Mouse (Mus musculus) heart, postnatal 36 days (tissue): ENCODE measurements at regions not wholly inside any gene's neighbourhood (a gene's known extent, or its start where the extent isn't known, plus 50 kb on each side); places are given as distances from the start of the nearest gene placed in this dataset.
"Not testable (repeated sequence)": the region's sequence is repeated elsewhere in the genome, so short reads cannot be mapped to it uniquely, and the experiment has no call there.

Experiments used
- DNase-seq, 2 experiments: peaks; one replicate each; pipeline ENCODE4 v3.0.0; 2021 to 2022
- intact Hi-C: fragments of 180-260 bp; cut with DNase I; formaldehyde crosslinking; loops from one replicate; pipeline ENCODE4 v1.15.1; 2025

DNA sequence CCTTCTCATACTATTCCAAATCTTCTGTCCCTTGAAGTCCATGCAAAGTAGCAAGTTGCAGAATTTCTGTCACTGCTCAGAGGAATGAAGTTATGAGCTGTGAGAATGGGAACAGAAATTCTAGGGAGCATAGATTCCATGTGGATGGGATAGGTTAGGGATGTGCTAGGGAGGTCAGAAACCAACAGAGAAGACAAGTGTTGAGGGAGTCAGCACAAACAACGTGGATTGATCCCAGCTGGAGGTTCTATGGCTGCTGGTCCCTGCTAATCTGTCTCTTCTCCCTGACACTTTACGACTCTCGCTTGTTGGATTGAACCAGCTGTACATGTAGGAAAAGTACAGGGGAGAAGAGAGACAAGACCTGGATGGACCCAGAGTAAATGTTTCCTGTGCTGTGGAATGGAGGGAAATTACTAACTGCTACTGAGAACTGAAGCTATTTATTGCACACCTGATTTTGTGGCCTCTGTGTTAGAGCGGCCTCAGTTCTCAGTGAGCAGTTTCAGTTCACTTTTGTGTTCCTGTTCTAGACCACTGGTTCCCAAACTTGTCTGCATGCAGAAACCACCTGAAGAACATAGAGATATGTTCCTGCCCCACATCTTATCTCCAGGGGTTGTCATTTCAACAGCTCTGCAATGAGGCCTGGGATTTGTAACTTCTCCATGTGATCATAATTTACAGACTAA is 151.0 kb downstream of the Ube2e3 start:
- DNase-seq: no peak
- intact Hi-C loops: no loop called here

DNA sequence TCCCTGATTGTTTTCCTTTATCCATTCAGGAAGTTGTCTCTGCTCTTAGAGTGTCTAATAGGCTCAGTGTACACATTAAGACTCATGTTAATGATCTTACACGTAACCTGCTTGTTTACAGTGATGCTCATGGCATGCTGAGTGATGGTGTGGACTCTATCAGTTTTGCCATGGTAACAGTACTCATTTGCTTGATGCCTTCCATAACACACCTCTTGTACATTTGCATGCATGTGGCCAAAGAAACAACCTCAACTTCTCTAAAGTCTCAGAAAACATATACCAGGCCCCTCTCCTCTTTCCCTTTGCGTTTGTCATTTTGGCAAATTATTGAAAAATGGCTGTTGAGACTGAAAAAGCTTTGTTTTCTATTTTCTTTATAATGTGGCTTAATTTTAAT is 155.0 kb downstream of the Ube2e3 start:
- intact Hi-C loops: no loop called here
- no peak for DNase-seq

- intact Hi-C loops: no loop called here
Measured at GRCm38 (mm10) chr2:79025678-79026077, 157.8 kb downstream of the Ube2e3 start.

GRCm38 (mm10) chr2:79030990-79031389 is 163.1 kb downstream of the Ube2e3 start:
- DNase-seq: no peak
- intact Hi-C loops: no loop called here

More at GRCm38 (mm10) chr2:79025678-79026077, 157.8 kb downstream of the Ube2e3 start:
- no peak for DNase-seq

DNA sequence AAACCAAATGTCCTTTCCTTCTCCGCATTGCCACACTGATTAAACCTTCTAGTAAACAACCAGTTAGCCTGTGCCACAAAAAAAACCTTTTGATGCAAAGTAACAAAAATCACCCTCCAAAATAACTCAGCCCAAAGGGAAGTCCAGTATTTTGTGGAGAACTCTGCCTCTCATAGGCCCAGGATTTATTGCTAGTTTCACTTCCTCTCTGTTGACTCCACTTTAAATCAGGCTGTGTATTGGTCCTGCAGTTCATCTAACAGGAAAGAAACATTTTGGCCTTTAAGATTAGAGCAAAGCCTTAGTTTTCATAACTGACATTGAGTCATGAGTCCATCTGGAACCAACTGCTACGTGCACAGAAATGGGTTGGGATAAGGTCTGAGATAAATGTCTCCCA is 168.4 kb downstream of the Ube2e3 start:
- intact Hi-C loops: no loop called here
- DNase-seq: no peak

- DNase-seq: no peak
- intact Hi-C loops: no loop called here
Measured at GRCm38 (mm10) chr2:79038624-79039023, 170.7 kb downstream of the Ube2e3 start.

DNA sequence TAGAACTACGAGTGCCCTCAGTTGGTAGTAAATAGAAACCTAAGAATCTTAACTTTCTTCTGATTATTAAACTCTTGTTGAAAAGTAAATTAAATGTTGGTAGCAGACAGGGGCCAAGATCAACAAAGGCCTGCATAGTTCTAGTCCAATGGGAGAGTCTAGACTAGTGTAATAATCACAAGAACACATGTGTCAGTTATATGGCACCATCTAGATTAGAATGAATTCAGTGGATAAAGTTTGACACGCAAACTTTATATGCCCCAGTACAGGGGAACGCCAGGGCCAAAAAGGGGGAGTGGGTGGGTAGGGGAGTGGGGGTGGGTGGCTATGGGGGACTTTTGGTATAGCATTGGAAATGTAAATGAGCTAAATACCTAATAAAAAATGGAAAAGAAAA is 176.9 kb downstream of the Ube2e3 start:
- intact Hi-C loops, DNase-seq: not testable (repeated sequence)

GRCm38 (mm10) chr2:79045508-79045907 is 177.6 kb downstream of the Ube2e3 start:
- intact Hi-C loops: no loop called here
- no peak for DNase-seq

DNA sequence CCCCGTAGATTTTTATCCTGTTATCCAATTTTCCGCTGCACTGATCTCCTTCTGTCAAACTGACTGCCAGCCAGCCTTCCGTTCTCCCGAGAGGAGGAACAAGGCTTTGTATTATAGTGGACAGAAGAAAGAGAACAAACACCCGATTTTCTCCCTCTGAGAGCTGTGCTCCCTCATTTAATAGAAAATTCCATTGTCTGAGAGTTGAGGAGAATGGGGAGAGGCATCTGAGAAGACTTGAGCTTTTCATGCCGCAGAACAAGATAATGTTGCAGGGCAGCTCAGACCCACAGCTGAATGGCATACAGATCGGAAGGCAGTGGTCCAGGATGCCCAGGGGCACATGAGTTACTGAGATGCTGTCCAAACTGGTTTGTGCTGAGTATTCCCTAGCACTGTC is 180.1 kb downstream of the Ube2e3 start:
- no peak for DNase-seq
- intact Hi-C loops: no loop called here

GRCm38 (mm10) chr2:79048777-79049537 is 181.0 kb downstream of the Ube2e3 start:
- intact Hi-C loops: no loop called here
- no peak for DNase-seq

DNA sequence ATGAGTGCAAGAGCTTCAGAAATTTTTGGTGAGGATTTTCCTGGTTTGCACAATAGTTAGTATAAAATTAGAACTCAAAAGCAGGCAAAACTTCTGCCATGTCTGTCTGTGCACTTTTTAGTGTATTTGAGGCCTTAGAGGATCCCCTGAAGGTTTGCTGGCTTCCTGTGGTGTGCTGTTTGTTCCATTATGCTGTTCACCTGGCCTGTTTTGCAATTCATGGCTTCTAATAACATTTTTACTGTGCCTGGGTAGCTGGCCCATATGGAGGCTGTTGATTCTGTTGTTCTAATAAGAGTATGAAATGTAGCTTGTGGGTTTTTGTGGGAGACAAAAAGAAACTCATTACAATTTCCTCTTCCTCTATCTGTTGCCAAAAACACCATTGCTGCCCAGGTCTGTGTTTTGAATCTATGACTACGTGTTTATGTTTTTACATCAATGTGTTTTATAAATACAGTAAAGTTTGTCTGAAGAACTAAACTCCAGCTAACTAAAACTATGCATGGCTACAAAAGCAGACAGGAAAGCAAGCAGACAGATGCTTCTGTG is 182.6 kb downstream of the Ube2e3 start:
- no peak for DNase-seq
- intact Hi-C loops: no loop called here

DNA sequence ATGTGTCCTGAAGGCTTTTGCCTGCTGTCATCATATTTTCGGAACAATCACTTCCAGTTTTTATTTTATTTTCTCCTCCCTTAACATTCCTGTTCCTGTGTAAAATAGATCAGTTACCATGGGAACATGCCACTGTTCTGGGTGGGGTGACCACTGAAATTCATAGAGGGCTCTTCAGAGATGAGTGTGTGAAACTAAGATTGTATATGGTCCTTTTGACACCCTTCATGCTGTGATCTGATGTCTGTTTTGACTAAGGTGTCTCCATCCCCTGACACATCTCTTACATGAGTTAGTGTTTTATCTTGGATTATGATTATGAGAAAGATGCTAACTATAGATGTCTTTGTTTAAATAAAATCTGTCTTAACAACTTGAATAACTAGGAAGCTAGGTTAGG is 184.3 kb downstream of the Ube2e3 start:
- no peak for DNase-seq
- intact Hi-C loops: no loop called here

GRCm38 (mm10) chr2:79056138-79056537 is 188.2 kb downstream of the Ube2e3 start:
- peak in 1 of 2 experiments; percentile 5 for DNase-seq
- intact Hi-C loops: no loop called here

- intact Hi-C loops: no loop called here
- DNase-seq: no peak
Measured at GRCm38 (mm10) chr2:79059115-79059943, 191.4 kb downstream of the Ube2e3 start.

- intact Hi-C loops: no loop called here
- no peak for DNase-seq
Measured at GRCm38 (mm10) chr2:79059944-79060238, 192.0 kb downstream of the Ube2e3 start.

GRCm38 (mm10) chr2:79060320-79060719 is 192.4 kb downstream of the Ube2e3 start:
- intact Hi-C loops: no loop called here
- DNase-seq: no peak

DNA sequence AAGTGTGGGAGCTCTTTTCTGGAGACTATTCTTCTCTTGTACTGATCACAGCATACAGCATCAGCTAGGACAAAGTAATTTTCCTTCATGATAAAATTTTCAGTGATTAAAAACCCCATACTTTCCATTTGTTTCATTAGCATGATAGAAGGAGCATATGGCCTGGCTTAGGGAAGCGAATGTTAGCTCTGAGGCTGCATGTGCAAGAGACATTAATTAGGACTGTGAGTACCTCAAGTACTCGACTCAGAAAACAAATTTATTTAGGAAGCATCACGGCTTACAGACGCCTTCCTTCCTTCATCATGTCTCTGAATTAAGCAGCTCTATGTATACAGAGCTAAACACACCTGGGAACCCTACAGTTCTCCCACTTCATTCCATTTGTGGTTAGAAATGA is 193.6 kb upstream of the Itga4 start:
- DNase-seq: no peak
- intact Hi-C loops: no loop called here

DNA sequence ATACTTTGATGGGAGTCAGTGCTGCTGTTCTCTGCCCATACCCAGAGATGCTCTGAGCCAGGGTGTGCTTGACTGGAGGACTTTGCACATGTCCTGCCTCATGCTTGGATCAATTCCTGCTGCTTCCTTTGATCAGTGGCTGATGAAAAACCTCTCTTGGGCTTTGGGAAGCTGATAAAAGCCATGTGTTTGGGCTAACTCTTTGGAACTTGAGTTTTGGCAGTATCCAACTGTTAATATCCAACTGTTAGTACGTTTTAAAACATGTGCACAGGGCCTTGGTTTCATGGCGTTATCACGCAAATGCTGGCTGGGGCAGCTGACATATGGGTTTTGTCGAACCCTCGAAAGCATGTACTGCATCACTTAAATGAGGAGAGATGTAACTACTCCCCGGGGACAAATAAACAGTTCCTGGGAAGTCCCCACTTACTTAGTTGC is 193.0 kb upstream of the Itga4 start:
- peak in 1 of 2 experiments; percentile 6 for DNase-seq
- intact Hi-C loops: no loop called here

DNA sequence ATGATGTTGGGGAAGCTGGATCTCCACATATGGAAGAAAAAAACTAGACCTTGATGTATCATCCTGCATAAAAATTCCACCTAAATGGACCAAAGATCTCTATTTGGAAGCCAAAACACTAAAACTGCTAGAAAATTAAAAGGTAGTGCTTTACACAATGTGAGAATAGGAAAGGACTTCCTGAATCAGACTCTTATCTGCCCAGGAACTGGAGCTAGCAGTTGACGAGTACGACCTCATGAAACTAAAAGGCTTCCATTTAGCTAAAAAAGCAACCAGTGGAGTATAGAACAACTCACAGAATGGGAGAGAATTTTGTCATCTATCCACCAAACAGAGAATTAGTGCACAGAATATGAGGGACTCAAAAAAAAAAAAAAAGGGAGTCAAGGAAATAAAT is 191.6 kb upstream of the Itga4 start:
- DNase-seq: no peak
- intact Hi-C loops: no loop called here

GRCm38 (mm10) chr2:79065321-79065720 is 189.9 kb upstream of the Itga4 start:
- intact Hi-C loops: no loop called here
- DNase-seq: no peak

DNA sequence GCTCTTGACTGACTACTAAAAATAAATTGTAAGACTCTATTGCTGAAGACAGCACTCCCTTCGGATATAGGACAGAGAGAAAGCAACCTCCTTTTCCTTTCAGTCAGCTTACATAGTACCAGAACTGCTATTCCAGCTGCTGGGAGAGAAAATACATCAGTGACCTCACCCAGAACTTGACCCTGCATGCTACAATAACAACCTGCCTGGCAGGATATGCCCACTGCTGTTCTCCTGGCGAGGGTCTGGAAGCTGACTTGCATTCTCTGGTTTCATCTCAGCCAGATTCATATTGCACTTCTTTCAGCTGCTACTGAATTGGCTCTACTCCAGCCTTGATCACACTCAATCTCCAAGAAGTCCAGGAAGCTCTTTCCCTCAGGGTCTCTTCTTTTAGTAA is 179.1 kb upstream of the Itga4 start:
- intact Hi-C loops: no loop called here
- DNase-seq: no peak
